Mouse (Mus musculus) heart, adult 2 months (tissue): ENCODE data around the gene Dusp23. TPM values are rescaled to one million over a fixed set of nuclear protein-coding genes. Genes with fewer than 3 reads are reported as not detected.

Experiments
- DNase-seq, 2 experiments: peaks; one replicate each; pipeline ENCODE4 v3.0.0; 2021
- H3K27ac ChIP-seq: fragments of 200-600 bp; 2 replicates; pipeline ENCODE4 v1.8.1; 2022
- H3K27me3 ChIP-seq: fragments of 200-500 bp; 2 replicates; pipeline ENCODE4 v1.6.1; 2012; ENCODE audit warnings: mild to moderate bottlenecking, low read length, inconsistent platforms, mixed read lengths; ENCODE audit not compliant: control insufficient read depth, insufficient read depth
- H3K36me3 ChIP-seq: fragments of 200-500 bp; 2 replicates; pipeline ENCODE4 v1.6.1; 2012; ENCODE audit warnings: low read length, inconsistent platforms; ENCODE audit not compliant: control insufficient read depth, insufficient read depth
- H3K4me1 ChIP-seq: fragments of 200-500 bp; 2 replicates; pipeline ENCODE4 v1.6.1; 2011; ENCODE audit warnings: low read length; ENCODE audit not compliant: control insufficient read depth, insufficient read depth
- H3K4me3 ChIP-seq: fragments of 200-600 bp; 2 replicates; pipeline ENCODE4 v1.8.1; 2022
- H3K79me2 ChIP-seq: fragments of 200-500 bp; replicated peaks from 2 replicates; pipeline ENCODE4 v1.6.1; 2012; ENCODE audit warnings: mild to moderate bottlenecking, inconsistent platforms, low read length, moderate library complexity, mixed read lengths; ENCODE audit not compliant: control insufficient read depth, insufficient read depth
- H3K9ac ChIP-seq: fragments of 200-500 bp; 2 replicates; pipeline ENCODE4 v1.6.1; 2012; ENCODE audit warnings: low read depth, mild to moderate bottlenecking, control low read depth, inconsistent platforms, low read length, mixed read lengths
- CTCF ChIP-seq: fragments of 200-600 bp; IDR thresholded peaks from 2 replicates; pipeline ENCODE4 v1.8.1; 2022; ENCODE audit warnings: antibody characterized with exemption, mild to moderate bottlenecking, moderate library complexity
- EP300 ChIP-seq: fragments of 200-500 bp; IDR thresholded peaks from 2 replicates; pipeline ENCODE4 v1.6.1; 2011; ENCODE audit warnings: low read depth, low read length, control low read depth; ENCODE audit not compliant: insufficient read depth
- POLR2A ChIP-seq: fragments of 200-500 bp; IDR thresholded peaks from 2 replicates; pipeline ENCODE4 v1.6.1; 2011; ENCODE audit warnings: mild to moderate bottlenecking, low read depth, low read length, control low read depth; ENCODE audit not compliant: insufficient read depth
- WGBS: fragments of 180-500 bp; shearing (Covaris S2); methylation state at CpG from one replicate; pipeline ENCODE4 v1.1.7; 2018; 5-methylcytosine and 5-hydroxymethylcytosine counted together
- intact Hi-C: fragments of 180-260 bp; cut with DNase I; formaldehyde crosslinking; loops from one replicate; pipeline ENCODE4 v1.15.1; 2025
- polyA plus RNA-seq: library from polyadenylated mRNA; depleted of rRNA; stranded (reverse); fragments of >200 nt; gene quantifications from 2 replicates; pipeline ENCODE4 v1.2.3, GENCODE M21; 2012
- total RNA-seq, 2 experiments: library from RNA; stranded (reverse); gene quantifications; 2 replicates each; pipeline ENCODE4 v1.2.3; 2021

Gene Dusp23
- total and polyA plus RNA-seq, 3 experiments, result 10.1 to 38.1 (median 12.3) TPM

GRCm38 (mm10) chr1:172611304-172611703 lies 21.5 kb downstream of the Dusp23 start:
- H3K9ac ChIP-seq, result no peak overlapping the region
- 76% methylated on average over 10 of the region's 10 CpGs for WGBS
- intact Hi-C loops, result no loop called here
- no peaks in the 10 kb centered on the region for H3K36me3 ChIP-seq
- DNase-seq, result no peak
- H3K4me3 ChIP-seq, result no peak overlapping the region
- H3K27ac ChIP-seq, result no peak overlapping the region
- no peaks in the 10 kb centered on the region for H3K4me1 ChIP-seq
- no peaks in the 10 kb centered on the region for H3K79me2 ChIP-seq
- no peaks in the 10 kb centered on the region for H3K27me3 ChIP-seq
- TF ChIP-seq CTCF, result no peak
- TF ChIP-seq EP300, result no peak
- TF ChIP-seq POLR2A, result no peak

GRCm38 (mm10) chr1:172602326-172602725 lies 30.4 kb downstream of the Dusp23 start, which contains the start of gene Fcrl6:
Gene Fcrl6, minus strand, starts transcription at chr1:172602551.
- no peaks in the 10 kb centered on the region for H3K27me3 ChIP-seq
- no peaks in the 10 kb centered on the region for H3K36me3 ChIP-seq
- WGBS, result 53% methylated on average over 1 of the region's 1 CpGs
- H3K79me2 ChIP-seq, result no peaks in the 10 kb centered on the region
- TF ChIP-seq EP300 (no peak), POLR2A (no peak), CTCF (no peak)
- no peak within 1 kb of the TSS for H3K9ac ChIP-seq
- no peak within 1 kb of the TSS for H3K27ac ChIP-seq
- no peak for DNase-seq
- no peak within 1 kb of the TSS for H3K4me3 ChIP-seq
- intact Hi-C loops, result no loop called here
- H3K4me1 ChIP-seq, result no peaks in the 10 kb centered on the region

GRCm38 (mm10) chr1:172594495-172594894 lies 38.3 kb downstream of the Dusp23 start:
- Histone ChIP-seq H3K4me3 (no peak overlapping the region), H3K9ac (no peak overlapping the region), H3K4me1 (peaks cover 4% of the 10 kb centered on the region), H3K27ac (no peak overlapping the region), H3K27me3 (no peaks in the 10 kb centered on the region), H3K36me3 (no peaks in the 10 kb centered on the region), H3K79me2 (no peaks in the 10 kb centered on the region)
- TF ChIP-seq CTCF, result peak; percentile 72
- no peak for TF ChIP-seq EP300
- TF ChIP-seq POLR2A, result no peak
- intact Hi-C loops, result loop anchor here (2.0 kb wide), 1 partner anchor 66 kb away; no protein-coding TSS in a partner anchor
- no peak for DNase-seq

GRCm38 (mm10) chr1:172593956-172594355 lies 38.8 kb downstream of the Dusp23 start:
- Histone ChIP-seq H3K9ac (no peak overlapping the region), H3K79me2 (no peaks in the 10 kb centered on the region), H3K27me3 (no peaks in the 10 kb centered on the region), H3K4me3 (no peak overlapping the region), H3K4me1 (peaks cover 4% of the 10 kb centered on the region), H3K27ac (no peak overlapping the region), H3K36me3 (no peaks in the 10 kb centered on the region)
- TF ChIP-seq EP300 (no peak), POLR2A (no peak), CTCF (no peak)
- intact Hi-C loops, result loop anchor here (2.0 kb wide), 1 partner anchor 65 kb away; no protein-coding TSS in a partner anchor
- WGBS, result 77% methylated on average over 2 of the region's 2 CpGs
- no peak for DNase-seq

GRCm38 (mm10) chr1:172593321-172593720 lies 39.4 kb downstream of the Dusp23 start:
- TF ChIP-seq POLR2A, result no peak
- TF ChIP-seq EP300, result no peak
- TF ChIP-seq CTCF, result no peak
- DNase-seq, result no peak
- Histone ChIP-seq H3K27me3 (no peaks in the 10 kb centered on the region), H3K9ac (no peak overlapping the region), H3K4me3 (no peak overlapping the region), H3K4me1 (peaks cover 4% of the 10 kb centered on the region), H3K79me2 (no peaks in the 10 kb centered on the region), H3K36me3 (no peaks in the 10 kb centered on the region), H3K27ac (no peak overlapping the region)
- intact Hi-C loops, result no loop called here
- 73% methylated on average over 3 of the region's 3 CpGs for WGBS

GRCm38 (mm10) chr1:172590385-172590784 lies 42.4 kb downstream of the Dusp23 start, which contains the start of gene Slamf8:
Gene Slamf8, minus strand, starts transcription at chr1:172590568.
- intact Hi-C loops, result no loop called here
- Histone ChIP-seq H3K36me3 (no peaks in the 10 kb centered on the region), H3K4me3 (no peak within 1 kb of the TSS), H3K79me2 (no peaks in the 10 kb centered on the region), H3K9ac (no peak within 1 kb of the TSS), H3K4me1 (peaks cover 5% of the 10 kb centered on the region), H3K27me3 (no peaks in the 10 kb centered on the region), H3K27ac (no peak within 1 kb of the TSS)
- WGBS, result 31% methylated on average over 7 of the region's 7 CpGs
- DNase-seq, result peak; percentile 60 to 64
- TF ChIP-seq CTCF, result no peak
- TF ChIP-seq POLR2A, result no peak
- TF ChIP-seq EP300, result no peak
